Mouse (Mus musculus) retina, postnatal 7 days (tissue): ENCODE data around the gene Acaca.
"Not testable (repeated sequence)": the region's sequence is repeated elsewhere in the genome, so short reads cannot be mapped to it uniquely, and the experiment has no call there.

Source experiments
- DNase-seq: peaks from one replicate; pipeline ENCODE4 v3.0.0-alpha.2; 2012; ENCODE audit warnings: low read depth, low spot score

The Acaca gene

GRCm38 (mm10) chr11:84332384-84332783 is 202.9 kb downstream of the Acaca start:
- no peak for DNase-seq

- no peak for DNase-seq
Measured at GRCm38 (mm10) chr11:84332860-84333259, 203.4 kb downstream of the Acaca start.

- not testable (repeated sequence) for DNase-seq
Measured at GRCm38 (mm10) chr11:84338273-84338672, 208.8 kb downstream of the Acaca start.

GRCm38 (mm10) chr11:84340630-84341029 is 211.2 kb downstream of the Acaca start:
- no peak for DNase-seq

- DNase-seq: no peak
Measured at GRCm38 (mm10) chr11:84344522-84345236, 215.2 kb downstream of the Acaca start.

GRCm38 (mm10) chr11:84347766-84348165 is 218.3 kb downstream of the Acaca start:
- DNase-seq: no peak

- no peak for DNase-seq
Measured at GRCm38 (mm10) chr11:84348843-84349825, 219.7 kb downstream of the Acaca start.

GRCm38 (mm10) chr11:84351150-84351549 is 221.7 kb downstream of the Acaca start:
- no peak for DNase-seq

GRCm38 (mm10) chr11:84353058-84353726 is 223.7 kb downstream of the Acaca start:
- DNase-seq: no peak

- no peak for DNase-seq
Measured at GRCm38 (mm10) chr11:84357304-84357703, 227.8 kb downstream of the Acaca start.

- DNase-seq: no peak
Measured at GRCm38 (mm10) chr11:84357771-84358170, 228.3 kb downstream of the Acaca start.

- DNase-seq: no peak
Measured at GRCm38 (mm10) chr11:84361551-84361950, 232.1 kb downstream of the Acaca start.

GRCm38 (mm10) chr11:84362633-84363243 is 233.3 kb downstream of the Acaca start:
- DNase-seq: no peak

GRCm38 (mm10) chr11:84365313-84365712 is 235.8 kb downstream of the Acaca start:
- no peak for DNase-seq

GRCm38 (mm10) chr11:84368902-84369301 is 239.4 kb downstream of the Acaca start:
- no peak for DNase-seq

- DNase-seq: no peak
Measured at GRCm38 (mm10) chr11:84373122-84373521, 243.7 kb downstream of the Acaca start.

GRCm38 (mm10) chr11:84375951-84376496 is 246.6 kb downstream of the Acaca start:
- DNase-seq: no peak

- no peak for DNase-seq
Measured at GRCm38 (mm10) chr11:84376510-84377365, 247.3 kb downstream of the Acaca start.

GRCm38 (mm10) chr11:84382450-84382849 is 253.0 kb downstream of the Acaca start:
- no peak for DNase-seq

GRCm38 (mm10) chr11:84383891-84384290 is 254.4 kb downstream of the Acaca start:
- DNase-seq: no peak
